Mouse (Mus musculus) frontal cortex, adult 2 months (tissue): ENCODE measurements around the gene Rtn4r. TPM values are rescaled to one million over a fixed set of nuclear protein-coding genes. Genes with fewer than 3 reads are reported as not detected.
A peak's percentile ranks its signal among the peaks of the same experiment; 100 is the strongest.

Experiments used
- DNase-seq, 2 experiments: peaks; one replicate each; pipeline ENCODE4 v3.0.0; 2022; ENCODE audit warnings: low spot score in 1 of 2; ENCODE audit errors: extremely low spot score in 1 of 2
- polyA plus RNA-seq: library from polyadenylated mRNA; depleted of rRNA; stranded (reverse); fragments of >200 nt; gene quantifications from 2 replicates; pipeline ENCODE4 v1.2.3, GENCODE M21; 2012

Gene Rtn4r
- polyA plus RNA-seq, 1 experiment = 125 TPM

GRCm38 (mm10) chr16:18124040-18124439, 3.4 kb upstream of the Rtn4r start:
- no peak for DNase-seq

- DNase-seq = no peak
Observed at GRCm38 (mm10) chr16:18124626-18125025, 2.8 kb upstream of the Rtn4r start.

- no peak for DNase-seq
Observed at GRCm38 (mm10) chr16:18125131-18125530, 2.3 kb upstream of the Rtn4r start.

GRCm38 (mm10) chr16:18126211-18126610, 1.2 kb upstream of the Rtn4r start:
- no peak for DNase-seq

GRCm38 (mm10) chr16:18127871-18128563, 575 bp downstream of the Rtn4r start:
- DNase-seq = no peak

- DNase-seq = no peak
Observed at GRCm38 (mm10) chr16:18128564-18128935, 1.1 kb downstream of the Rtn4r start.

- DNase-seq = no peak
Observed at GRCm38 (mm10) chr16:18129413-18129812, 2.0 kb downstream of the Rtn4r start.

- DNase-seq = no peak
Observed at GRCm38 (mm10) chr16:18130288-18130687, 2.8 kb downstream of the Rtn4r start.

GRCm38 (mm10) chr16:18130705-18131104, 3.3 kb downstream of the Rtn4r start:
- no peak for DNase-seq

GRCm38 (mm10) chr16:18131245-18131939, 4.0 kb downstream of the Rtn4r start:
- DNase-seq = peak in 1 of 2 experiments; percentile 70

- no peak for DNase-seq
Observed at GRCm38 (mm10) chr16:18132026-18132425, 4.6 kb downstream of the Rtn4r start.

- DNase-seq = no peak
Observed at GRCm38 (mm10) chr16:18132575-18132974, 5.1 kb downstream of the Rtn4r start.

- DNase-seq = no peak
Observed at GRCm38 (mm10) chr16:18133133-18133920, 5.9 kb downstream of the Rtn4r start.

- DNase-seq = no peak
Observed at GRCm38 (mm10) chr16:18135196-18135595, 7.8 kb downstream of the Rtn4r start.

GRCm38 (mm10) chr16:18136015-18136414, 8.6 kb downstream of the Rtn4r start:
- no peak for DNase-seq

GRCm38 (mm10) chr16:18144201-18144600, 16.8 kb downstream of the Rtn4r start:
- peak; percentile 74 to 89 for DNase-seq

GRCm38 (mm10) chr16:18145341-18145867, 18.0 kb downstream of the Rtn4r start:
- no peak for DNase-seq

- no peak for DNase-seq
Observed at GRCm38 (mm10) chr16:18148208-18148876, 20.9 kb downstream of the Rtn4r start.

GRCm38 (mm10) chr16:18149205-18149604, 21.8 kb downstream of the Rtn4r start:
- DNase-seq = no peak

- peak; percentile 70 to 77 for DNase-seq
Observed at GRCm38 (mm10) chr16:18152189-18152588, 24.7 kb downstream of the Rtn4r start.
